Mouse (Mus musculus) stomach, embryonic 14.5 days (tissue): ENCODE results near the gene Atp8a1. TPM values are rescaled to one million over a fixed set of nuclear protein-coding genes. Genes with fewer than 3 reads are reported as not detected.

ENCODE experiments used
- ATAC-seq: fragments of 200-750 bp; cut with Nextera tagmentation; 2 replicates; pipeline ENCODE4 v1.8.0; 2017; ENCODE audit warnings: low read depth, moderate TSS enrichment; ENCODE audit not compliant: insufficient number of reproducible peaks, insufficient read depth, low FRiP score
- H3K27ac ChIP-seq: fragments of 300-500 bp; sonication (generic); 2 replicates; pipeline ENCODE4 v1.5.1; 2014; ENCODE audit warnings: mild to moderate bottlenecking, low read length, moderate library complexity, mixed read lengths
- H3K27me3 ChIP-seq: fragments of 300-500 bp; sonication (generic); 2 replicates; pipeline ENCODE4 v1.6.1; 2014; ENCODE audit warnings: low read length, control low read depth, mixed read lengths; ENCODE audit not compliant: control insufficient read depth, insufficient read depth
- H3K36me3 ChIP-seq: fragments of 300-500 bp; sonication (generic); 2 replicates; pipeline ENCODE4 v1.6.1; 2014; ENCODE audit warnings: mild to moderate bottlenecking, control low read depth, low read length, moderate library complexity, mixed read lengths; ENCODE audit not compliant: control insufficient read depth, insufficient read depth
- H3K4me1 ChIP-seq: fragments of 300-500 bp; sonication (generic); 2 replicates; pipeline ENCODE4 v1.6.1; 2014; ENCODE audit warnings: low read length, control low read depth, mixed read lengths; ENCODE audit not compliant: control insufficient read depth, insufficient read depth
- H3K4me2 ChIP-seq: fragments of 300-500 bp; sonication (generic); replicated peaks from 2 replicates; pipeline ENCODE4 v1.6.1; 2014; ENCODE audit warnings: low read depth, low read length, control low read depth
- H3K4me3 ChIP-seq: fragments of 300-500 bp; sonication (generic); 2 replicates; pipeline ENCODE4 v1.5.1; 2014; ENCODE audit warnings: low read depth, low read length, control low read depth
- H3K9ac ChIP-seq: fragments of 300-500 bp; sonication (generic); replicated peaks from 2 replicates; pipeline ENCODE4 v1.6.1; 2014; ENCODE audit warnings: low read depth, mild to moderate bottlenecking, control low read depth, low read length, moderate library complexity, mixed read lengths
- H3K9me3 ChIP-seq: fragments of 300-500 bp; sonication (generic); 2 replicates; pipeline ENCODE4 v1.6.1; 2016; ENCODE audit warnings: low read depth, low read length, control low read depth; ENCODE audit not compliant: control insufficient read depth
- WGBS: fragments of 180-500 bp; shearing (Covaris S2); extraction: QIAGEN DNeasy Blood & Tissue Kit; methylation state at CpG from one replicate; pipeline ENCODE4 v1.1.7; 2014; 5-methylcytosine and 5-hydroxymethylcytosine counted together
- polyA plus RNA-seq: library from polyadenylated mRNA; unstranded; fragments of >200 nt; fragmentation: Nextera tagmentation; extraction: Ambion mirVana; gene quantifications from 2 replicates; pipeline ENCODE4 v1.2.1, GENCODE M21; 2014

The Atp8a1 gene
- polyA plus RNA-seq, 1 experiment from 2014 or later, result 8.6 TPM

DNA sequence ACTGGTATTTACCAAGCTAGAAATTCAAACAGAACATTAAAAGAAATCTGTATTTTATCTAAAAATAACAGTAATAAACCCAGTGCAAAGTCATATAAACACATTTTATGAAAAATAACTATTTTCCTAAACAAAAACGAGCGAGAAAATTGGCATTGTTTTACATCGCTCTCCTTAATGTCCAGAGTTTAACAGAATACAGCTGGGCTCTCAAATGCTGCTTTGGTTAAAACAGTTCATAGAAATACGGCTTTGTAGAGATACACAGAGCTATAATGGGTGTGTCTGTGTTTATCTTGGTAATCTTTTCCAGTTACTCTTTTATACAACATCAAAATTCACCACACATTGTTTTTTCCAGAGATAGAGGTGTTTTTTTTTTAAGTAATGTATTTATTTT, 194.8 kb downstream of the Atp8a1 start:
- no peaks in the 10 kb centered on the region for H3K27me3 ChIP-seq
- no peaks in the 10 kb centered on the region for H3K9me3 ChIP-seq
- no peak overlapping the region for H3K4me3 ChIP-seq
- H3K36me3 ChIP-seq, result no peaks in the 10 kb centered on the region
- no peak overlapping the region for H3K27ac ChIP-seq
- ATAC-seq, result no peak
- H3K4me1 ChIP-seq, result 0 out of 2 replicates have a peak, but pooled peaks cover 3% of the 10 kb centered on the region
- no peak overlapping the region for H3K4me2 ChIP-seq
- H3K9ac ChIP-seq, result no peak overlapping the region
- 42% methylated on average over 4 of the region's 4 CpGs for WGBS

GRCm38 (mm10) chr5:67650021-67650420, 197.2 kb downstream of the Atp8a1 start:
- WGBS, result 84% methylated on average over 5 of the region's 5 CpGs

DNA sequence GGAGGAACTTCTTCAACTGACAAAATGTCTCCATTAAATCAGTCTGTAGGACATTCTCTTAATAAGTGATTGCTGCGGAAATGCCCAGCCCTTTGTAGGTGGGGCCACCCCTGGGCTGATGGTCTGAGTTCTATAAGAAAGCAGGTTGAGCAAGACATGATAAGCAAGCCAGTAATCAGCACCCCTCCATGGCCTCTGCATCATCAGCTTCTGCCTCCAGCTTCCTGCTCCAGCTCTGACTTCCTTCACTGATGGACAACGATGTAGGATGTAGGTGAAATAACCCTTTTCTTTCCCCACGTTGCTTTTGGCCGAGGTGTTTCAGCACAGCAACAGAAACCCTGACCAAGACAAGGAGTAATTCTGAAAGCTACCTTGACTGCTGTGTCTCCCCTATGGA, 198.1 kb downstream of the Atp8a1 start:
- ATAC-seq, result no peak
- Histone ChIP-seq H3K4me1 (0 out of 2 replicates have a peak, but pooled peaks cover 6% of the 10 kb centered on the region), H3K27ac (no peak overlapping the region), H3K4me3 (no peak overlapping the region), H3K27me3 (no peaks in the 10 kb centered on the region), H3K9ac (no peak overlapping the region), H3K4me2 (no peak overlapping the region), H3K9me3 (no peaks in the 10 kb centered on the region), H3K36me3 (no peaks in the 10 kb centered on the region)
- 84% methylated on average over 4 of the region's 4 CpGs for WGBS

More at GRCm38 (mm10) chr5:67650021-67650420, 197.2 kb downstream of the Atp8a1 start:
- no peak overlapping the region for H3K27ac ChIP-seq
- H3K4me3 ChIP-seq, result no peak overlapping the region
- H3K4me1 ChIP-seq, result 0 out of 2 replicates have a peak, but pooled peaks cover 6% of the 10 kb centered on the region
- no peak for ATAC-seq
- no peaks in the 10 kb centered on the region for H3K9me3 ChIP-seq
- no peak overlapping the region for H3K4me2 ChIP-seq
- no peaks in the 10 kb centered on the region for H3K27me3 ChIP-seq
- H3K9ac ChIP-seq, result no peak overlapping the region
- no peaks in the 10 kb centered on the region for H3K36me3 ChIP-seq

DNA sequence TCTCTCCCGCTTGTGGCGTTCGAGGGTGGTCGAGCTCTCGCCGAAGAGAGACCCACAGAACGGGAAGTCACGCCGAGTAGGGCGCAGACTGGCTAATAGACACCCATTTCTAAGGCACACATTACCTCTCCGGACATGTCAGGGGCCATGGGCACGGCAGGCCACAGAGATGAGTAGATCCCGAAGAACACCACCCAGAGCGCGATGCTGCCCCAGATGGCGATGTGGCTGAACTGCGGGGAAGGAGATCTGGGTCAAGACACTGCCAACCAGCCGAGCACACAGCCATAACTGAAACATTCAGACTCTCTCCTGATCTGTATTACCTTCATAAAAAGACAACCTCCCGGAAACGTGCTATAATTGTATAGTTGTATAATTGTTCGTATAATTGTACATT, 199.7 kb downstream of the Atp8a1 start:
- no peak for ATAC-seq
- Histone ChIP-seq H3K9me3 (no peaks in the 10 kb centered on the region), H3K27ac (no peak overlapping the region), H3K4me2 (no peak overlapping the region), H3K4me3 (no peak overlapping the region), H3K4me1 (0 out of 2 replicates have a peak, but pooled peaks cover 3% of the 10 kb centered on the region), H3K36me3 (no peaks in the 10 kb centered on the region), H3K9ac (no peak overlapping the region), H3K27me3 (no peaks in the 10 kb centered on the region)
- WGBS, result 80% methylated on average over 21 of the region's 21 CpGs

DNA sequence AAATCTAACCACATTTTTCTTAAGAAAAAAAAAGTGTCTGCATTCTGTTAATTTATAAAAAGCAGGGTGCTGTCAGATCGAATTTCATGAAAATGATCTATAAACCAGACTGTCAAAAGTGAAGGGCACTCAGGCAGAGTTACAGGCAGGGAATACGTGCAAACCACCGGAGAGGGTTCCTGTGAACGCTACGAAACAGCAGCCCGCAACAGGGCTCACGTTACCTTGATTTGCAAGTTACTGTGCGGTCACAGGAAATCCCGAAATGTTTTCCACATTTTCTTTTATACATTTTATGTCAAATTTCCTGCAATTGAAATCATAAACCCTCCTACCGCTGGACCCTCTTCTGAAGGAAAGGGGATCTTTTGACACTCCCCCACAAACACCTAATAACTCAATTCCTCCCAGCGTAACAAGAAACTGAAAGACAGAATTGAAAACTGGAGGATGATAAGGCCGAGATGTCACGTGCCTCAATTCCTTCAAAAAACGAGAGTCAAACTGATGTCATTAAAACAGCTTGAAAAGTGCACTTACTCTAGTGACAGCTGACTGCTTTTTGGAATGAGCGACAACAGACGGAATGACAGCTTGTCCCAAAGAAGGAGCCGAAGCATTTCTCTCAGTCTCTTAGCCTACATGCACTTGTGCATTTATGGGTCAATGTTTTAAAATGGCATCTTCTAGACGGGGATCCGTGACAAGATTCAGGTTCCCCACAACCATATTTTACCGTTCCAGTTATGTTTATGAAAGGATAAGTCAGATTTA, 200.3 kb downstream of the Atp8a1 start:
- Histone ChIP-seq H3K4me1 (0 out of 2 replicates have a peak, but pooled peaks cover 3% of the 10 kb centered on the region), H3K4me3 (no peak overlapping the region), H3K9me3 (no peaks in the 10 kb centered on the region), H3K4me2 (no peak overlapping the region), H3K36me3 (no peaks in the 10 kb centered on the region), H3K27me3 (no peaks in the 10 kb centered on the region), H3K9ac (no peak overlapping the region), H3K27ac (no peak overlapping the region)
- ATAC-seq, result no peak
- 71% methylated on average over 20 of the region's 20 CpGs for WGBS

GRCm38 (mm10) chr5:67643537-67644255, 203.5 kb downstream of the Atp8a1 start:
- H3K4me1 ChIP-seq, result 0 out of 2 replicates have a peak, but pooled peaks cover 3% of the 10 kb centered on the region
- ATAC-seq, result no peak
- WGBS, result 90% methylated on average over 5 of the region's 5 CpGs
- H3K4me3 ChIP-seq, result no peak overlapping the region
- H3K27me3 ChIP-seq, result no peaks in the 10 kb centered on the region
- no peak overlapping the region for H3K9ac ChIP-seq
- H3K36me3 ChIP-seq, result no peaks in the 10 kb centered on the region
- H3K27ac ChIP-seq, result no peak overlapping the region
- no peak overlapping the region for H3K4me2 ChIP-seq
- H3K9me3 ChIP-seq, result no peaks in the 10 kb centered on the region

DNA sequence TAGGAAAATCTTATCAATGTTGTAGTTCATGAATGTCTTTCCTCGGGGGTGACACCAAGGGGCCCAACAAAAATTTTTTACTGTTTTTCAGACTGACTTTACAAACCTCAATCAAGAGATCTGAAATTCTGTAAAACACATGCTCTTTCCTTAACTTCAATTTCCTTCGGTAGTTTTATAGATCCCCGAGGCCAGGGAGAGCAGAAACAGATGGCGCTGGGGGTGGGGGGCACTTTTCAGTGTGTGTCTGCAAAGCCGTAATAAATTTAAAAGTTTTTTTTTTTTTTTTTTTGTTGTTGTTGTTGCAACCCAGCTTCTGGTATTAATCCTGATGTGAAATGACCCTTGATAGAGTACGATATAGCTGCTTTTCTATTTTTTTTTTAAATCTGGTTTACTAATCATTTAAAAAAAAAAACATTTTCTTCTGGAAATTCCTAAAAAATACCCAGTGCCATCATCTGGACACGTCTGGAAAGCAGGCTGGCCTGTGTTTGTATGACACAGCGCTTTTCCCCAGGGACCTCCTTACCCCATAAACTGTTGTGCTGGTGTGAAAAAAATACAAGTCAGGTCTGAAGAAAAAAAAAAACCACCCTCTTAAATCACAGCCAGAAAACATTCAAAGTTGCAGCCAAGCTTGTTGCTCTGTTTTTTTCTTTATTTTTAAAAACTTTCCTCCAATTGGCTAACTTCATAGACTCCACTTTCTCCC, 205.7 kb downstream of the Atp8a1 start:
- no peak for ATAC-seq
- no peak overlapping the region for H3K4me3 ChIP-seq
- no peak overlapping the region for H3K4me2 ChIP-seq

GRCm38 (mm10) chr5:67640596-67641312, 206.5 kb downstream of the Atp8a1 start:
- no peak overlapping the region for H3K4me3 ChIP-seq
- H3K9me3 ChIP-seq, result no peaks in the 10 kb centered on the region
- no peak overlapping the region for H3K9ac ChIP-seq
- WGBS, result 69% methylated on average over 8 of the region's 8 CpGs
- H3K27me3 ChIP-seq, result no peaks in the 10 kb centered on the region
- no peak overlapping the region for H3K4me2 ChIP-seq
- no peak for ATAC-seq
- H3K27ac ChIP-seq, result no peak overlapping the region
- H3K4me1 ChIP-seq, result no peaks in the 10 kb centered on the region
- H3K36me3 ChIP-seq, result no peaks in the 10 kb centered on the region

More for the DNA sequence above, 205.7 kb downstream of the Atp8a1 start:
- H3K9ac ChIP-seq, result no peak overlapping the region
- no peaks in the 10 kb centered on the region for H3K36me3 ChIP-seq
- H3K27me3 ChIP-seq, result no peaks in the 10 kb centered on the region
- 63% methylated on average over 8 of the region's 8 CpGs for WGBS
- H3K9me3 ChIP-seq, result no peaks in the 10 kb centered on the region
- no peak overlapping the region for H3K27ac ChIP-seq
- H3K4me1 ChIP-seq, result 0 out of 2 replicates have a peak, but pooled peaks cover 3% of the 10 kb centered on the region
